Mouse (Mus musculus): ENCODE data around the gene Itgbl1.

- TF ChIP-seq CTCF (conservative IDR thresholded peaks at IDR 0.05; ENCODE audit: low read length) (no peak), NANOG (IDR thresholded peaks at IDR 0.05; ENCODE audit: borderline replicate concordance, low read length) (no peak), POU5F1 (IDR thresholded peaks at IDR 0.05; ENCODE audit: borderline replicate concordance, low read length) (no peak)
Observed at GRCm38 (mm10) chr14:123760079-123760478, 100.3 kb downstream of the Itgbl1 start.
